Mouse (Mus musculus) stomach, embryonic 16.5 days (tissue): ENCODE data around the gene Gm13101. TPM values are rescaled to one million over a fixed set of nuclear protein-coding genes. Genes with fewer than 3 reads are reported as not detected.

Experiments used
- polyA plus RNA-seq: library from polyadenylated mRNA; unstranded; fragments of >200 nt; fragmentation: Nextera tagmentation; extraction: Ambion mirVana; gene quantifications from 2 replicates; pipeline ENCODE4 v1.2.1, GENCODE M21; 2015

The Gm13101 gene
- polyA plus RNA-seq, 1 experiment from 2014 or later: not detected

Other genes with a start within 250 kb of the Gm13101 start
- gene Gm13078, start 247.5 kb downstream of the Gm13101 start, polyA plus RNA-seq: not detected in 2 replicates
- gene Gm13023, start 177.6 kb downstream of the Gm13101 start, polyA plus RNA-seq: not detected in 2 replicates
- gene Gm13084, start 150.9 kb downstream of the Gm13101 start, polyA plus RNA-seq: not detected in 2 replicates
- gene Gm13103, start 120.5 kb downstream of the Gm13101 start, polyA plus RNA-seq: not detected in 2 replicates
- not detected in 2 replicates for gene Pramef6, start 66.6 kb downstream of the Gm13101 start, polyA plus RNA-seq
- gene Pramef25, start 15.9 kb downstream of the Gm13101 start, polyA plus RNA-seq: not detected in 2 replicates
- gene Pramef17, start 27.4 kb upstream of the Gm13101 start, polyA plus RNA-seq: not detected in 2 replicates
- not detected in 2 replicates for gene Pramel4, start 92.2 kb upstream of the Gm13101 start, polyA plus RNA-seq
- gene Gm13102, start 139.5 kb upstream of the Gm13101 start, polyA plus RNA-seq: not detected in 2 replicates
- gene Oog3, start 195.7 kb upstream of the Gm13101 start, polyA plus RNA-seq: not detected in 2 replicates
- not detected in 2 replicates for gene Oog2, start 223.8 kb upstream of the Gm13101 start, polyA plus RNA-seq
- gene C87977, start 246.4 kb upstream of the Gm13101 start, polyA plus RNA-seq: not detected in 2 replicates